Mouse (Mus musculus) liver, adult 2 months (tissue): ENCODE data around the gene Drg1. TPM values are rescaled to one million over a fixed set of nuclear protein-coding genes. Genes with fewer than 3 reads are reported as not detected.

Source experiments
- DNase-seq: peaks from one replicate; pipeline ENCODE4 v3.0.0-alpha.2; 2011; ENCODE audit warnings: low read depth, low spot score; ENCODE audit errors: extremely low read depth
- H3K27ac ChIP-seq: fragments of 200-500 bp; replicated peaks from 2 replicates; pipeline ENCODE4 v1.5.1; 2012; ENCODE audit warnings: low read depth, mild to moderate bottlenecking, control low read depth, inconsistent platforms, low read length; ENCODE audit not compliant: insufficient read depth
- H3K27me3 ChIP-seq: fragments of 200-500 bp; 2 replicates; pipeline ENCODE4 v1.6.1; 2012; ENCODE audit warnings: mild to moderate bottlenecking, moderate library complexity, low read length, inconsistent platforms; ENCODE audit not compliant: control insufficient read depth, insufficient read depth
- H3K36me3 ChIP-seq: fragments of 200-500 bp; 2 replicates; pipeline ENCODE4 v1.6.1; 2012; ENCODE audit warnings: low read length, inconsistent platforms; ENCODE audit not compliant: control insufficient read depth, insufficient read depth
- H3K4me1 ChIP-seq: fragments of 200-500 bp; 2 replicates; pipeline ENCODE4 v1.6.1; 2011; ENCODE audit warnings: low read length; ENCODE audit not compliant: control insufficient read depth, insufficient read depth
- H3K4me3 ChIP-seq: fragments of 200-500 bp; 2 replicates; pipeline ENCODE4 v1.5.1; 2011; ENCODE audit warnings: low read depth, mild to moderate bottlenecking, control low read depth, low read length, moderate library complexity; ENCODE audit not compliant: insufficient read depth
- H3K79me2 ChIP-seq: fragments of 200-500 bp; 2 replicates; pipeline ENCODE4 v1.6.1; 2012; ENCODE audit warnings: inconsistent platforms, mild to moderate bottlenecking, low read length, moderate library complexity; ENCODE audit not compliant: control insufficient read depth, insufficient read depth
- H3K9ac ChIP-seq: fragments of 200-500 bp; 2 replicates; pipeline ENCODE4 v1.6.1; 2012; ENCODE audit warnings: low read depth, mild to moderate bottlenecking, control low read depth, inconsistent platforms, low read length
- CTCF ChIP-seq: fragments of 200-500 bp; IDR thresholded peaks from 2 replicates; pipeline ENCODE4 v1.5.1; 2011; ENCODE audit warnings: low read depth, low read length, control low read depth
- POLR2A ChIP-seq: fragments of 200-500 bp; IDR thresholded peaks from 2 replicates; pipeline ENCODE4 v1.6.1; 2011; ENCODE audit warnings: low read length, control low read depth; ENCODE audit not compliant: insufficient read depth; ENCODE audit errors: extremely low read depth
- WGBS: fragments of 180-500 bp; shearing (Covaris S2); methylation state at CpG from one replicate; pipeline ENCODE4 v1.1.7; 2018; 5-methylcytosine and 5-hydroxymethylcytosine counted together
- polyA plus RNA-seq: library from polyadenylated mRNA; depleted of rRNA; stranded (reverse); fragments of >200 nt; gene quantifications from 2 replicates; pipeline ENCODE4 v1.2.3, GENCODE M21; 2012
- total RNA-seq: library from RNA; depleted of rRNA; stranded (reverse); fragments of >200 nt; gene quantifications from 2 replicates; pipeline ENCODE4 v1.2.3, GENCODE M21; 2014

Drg1 gene
- total and polyA plus RNA-seq, 2 experiments, result 16.8 to 61.9 TPM

DNA sequence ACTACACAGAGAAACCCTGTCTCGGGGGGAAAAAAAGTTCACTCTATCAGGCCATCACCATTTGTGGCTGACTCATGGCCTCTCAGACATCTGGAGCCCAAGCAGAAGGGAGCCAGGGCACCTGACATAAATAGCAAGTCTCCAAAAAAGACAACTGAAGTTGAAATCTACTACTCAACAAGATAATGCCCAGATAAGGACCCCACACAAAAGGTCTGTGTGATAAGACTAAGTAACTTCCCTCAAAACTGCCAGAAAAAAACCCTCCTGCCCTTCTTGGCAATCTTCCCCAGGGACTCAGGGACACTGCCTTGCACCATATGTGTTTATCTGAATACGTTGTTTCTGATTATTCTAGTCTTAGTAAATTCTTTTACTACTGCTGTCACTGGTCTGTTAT, 13.5 kb upstream of the Drg1 start:
- no peak overlapping the region for H3K27ac ChIP-seq
- 79% methylated on average over 2 of the region's 2 CpGs for WGBS
- no peaks in the 10 kb centered on the region for H3K36me3 ChIP-seq
- no peak overlapping the region for H3K4me3 ChIP-seq
- no peak overlapping the region for H3K9ac ChIP-seq
- H3K79me2 ChIP-seq, result no peaks in the 10 kb centered on the region
- no peak for TF ChIP-seq POLR2A
- no peak for TF ChIP-seq CTCF
- no peaks in the 10 kb centered on the region for H3K27me3 ChIP-seq
- DNase-seq, result no peak
- no peaks in the 10 kb centered on the region for H3K4me1 ChIP-seq

DNA sequence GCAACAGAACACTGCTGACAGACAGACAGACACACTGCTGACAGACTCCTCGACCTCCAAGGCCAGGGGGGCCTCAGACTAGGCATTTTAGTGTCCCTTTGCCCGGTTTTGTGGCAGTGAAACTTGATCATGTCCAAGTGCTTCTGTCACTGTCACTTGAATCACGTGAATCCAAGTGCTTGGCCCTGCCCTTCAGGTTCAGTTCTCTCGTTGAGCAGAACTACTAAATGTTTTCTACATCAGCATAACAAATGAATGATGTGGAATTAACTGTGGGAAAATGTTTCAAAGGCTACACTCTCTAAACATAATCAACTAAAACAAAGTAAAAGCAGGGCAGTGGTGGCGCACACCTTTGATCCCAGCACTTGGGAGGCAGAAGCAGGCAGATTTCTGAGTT, 12.1 kb upstream of the Drg1 start:
- H3K79me2 ChIP-seq, result no peaks in the 10 kb centered on the region
- no peaks in the 10 kb centered on the region for H3K4me1 ChIP-seq
- WGBS, result 71% methylated on average over 5 of the region's 5 CpGs
- no peak for DNase-seq
- H3K36me3 ChIP-seq, result no peaks in the 10 kb centered on the region
- no peak overlapping the region for H3K4me3 ChIP-seq
- TF ChIP-seq CTCF (no peak), POLR2A (no peak)
- no peak overlapping the region for H3K9ac ChIP-seq
- H3K27ac ChIP-seq, result no peak overlapping the region
- no peaks in the 10 kb centered on the region for H3K27me3 ChIP-seq

- H3K79me2 ChIP-seq, result peaks cover 16% of the 10 kb centered on the region
- H3K9ac ChIP-seq, result no peak overlapping the region
- no peak for TF ChIP-seq POLR2A
- no peak for TF ChIP-seq CTCF
- WGBS, result 55% methylated on average over 4 of the region's 4 CpGs
- H3K4me3 ChIP-seq, result no peak overlapping the region
- DNase-seq, result no peak
- no peak overlapping the region for H3K27ac ChIP-seq
- no peaks in the 10 kb centered on the region for H3K36me3 ChIP-seq
- peaks cover 8% of the 10 kb centered on the region for H3K4me1 ChIP-seq
- no peaks in the 10 kb centered on the region for H3K27me3 ChIP-seq
These were observed 3.0 kb upstream of the Drg1 start for GRCm38 (mm10) chr11:3269241-3269640.

DNA sequence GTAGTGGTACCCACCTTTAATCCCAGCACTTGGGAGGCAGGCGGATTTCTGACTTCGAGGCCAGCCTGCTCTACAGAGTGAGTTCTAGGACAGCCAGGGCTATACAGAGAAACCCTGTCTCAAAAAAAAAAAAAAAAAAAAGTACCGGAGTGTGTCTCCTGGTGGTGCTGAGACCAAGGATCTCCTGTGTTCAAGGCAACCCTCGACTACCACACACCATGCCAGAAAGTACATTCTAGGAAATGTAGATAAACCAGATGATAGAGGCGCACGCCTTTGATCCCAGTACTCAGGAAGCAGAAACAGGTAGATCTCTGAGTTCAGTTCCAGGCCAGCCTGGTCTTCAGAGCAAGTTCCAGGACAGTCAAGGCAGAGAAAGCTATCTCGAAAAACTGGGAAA, 918 bp upstream of the Drg1 start:
- Histone ChIP-seq H3K4me3 (peak overlapping the region; percentile 98; the same call in 1 of the 2 replicates), H3K27me3 (no peaks in the 10 kb centered on the region), H3K79me2 (peaks cover 16% of the 10 kb centered on the region), H3K36me3 (peaks cover 9% of the 10 kb centered on the region), H3K9ac (peak overlapping the region; percentile 2; the same call in 1 of the 2 replicates), H3K27ac (no peak overlapping the region), H3K4me1 (peaks cover 8% of the 10 kb centered on the region)
- 35% methylated on average over 7 of the region's 7 CpGs for WGBS
- DNase-seq, result peak; percentile 42
- TF ChIP-seq CTCF, result no peak
- no peak for TF ChIP-seq POLR2A

DNA sequence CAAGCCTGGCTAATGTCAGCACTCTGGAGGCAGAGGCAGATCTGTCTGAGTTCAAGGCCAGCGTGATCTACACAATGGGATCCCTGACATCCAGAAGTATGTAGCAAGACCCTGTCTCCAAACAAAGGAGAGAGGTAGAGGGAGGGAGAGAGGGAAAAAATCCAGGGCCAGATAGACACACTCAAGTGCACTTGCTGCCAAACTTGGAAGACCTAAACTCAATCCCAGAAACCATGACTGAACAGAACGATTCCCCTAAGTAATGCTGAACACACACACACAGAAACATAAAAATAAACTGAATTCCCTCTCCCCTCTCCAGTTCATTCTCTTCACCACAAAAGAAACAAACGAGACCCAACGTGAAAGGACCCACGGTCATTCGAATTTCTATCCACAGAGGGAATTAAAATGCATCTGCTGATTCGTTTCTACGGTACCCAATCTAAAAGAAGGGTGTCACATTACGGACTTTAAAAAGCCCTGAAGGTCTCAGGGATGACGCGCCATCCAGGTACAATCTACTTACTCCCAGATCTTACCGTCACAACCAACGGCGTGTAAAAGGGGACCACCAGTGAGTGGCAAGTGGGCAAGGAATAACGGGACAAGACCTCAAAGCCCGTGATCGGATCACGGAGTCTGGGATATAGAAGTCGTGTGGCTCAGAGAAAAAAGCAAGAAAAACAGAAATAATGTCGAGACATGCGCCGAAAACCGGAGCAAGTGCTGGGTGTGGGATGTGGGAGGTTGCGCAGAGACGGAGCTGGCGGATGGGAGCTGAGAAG, 730 bp downstream of the Drg1 start:
- peak overlapping the region; percentile 60 for H3K27ac ChIP-seq
- H3K9ac ChIP-seq, result peak overlapping the region; percentile 97
- DNase-seq, result peak; percentile 34
- TF ChIP-seq CTCF, result no peak
- TF ChIP-seq POLR2A, result no peak
- WGBS, result 1% methylated on average over 26 of the region's 26 CpGs
- H3K4me1 ChIP-seq, result peaks cover 8% of the 10 kb centered on the region
- peaks cover 16% of the 10 kb centered on the region for H3K79me2 ChIP-seq
- peaks cover 22% of the 10 kb centered on the region for H3K36me3 ChIP-seq
- H3K27me3 ChIP-seq, result no peaks in the 10 kb centered on the region
- peak overlapping the region; percentile 98 for H3K4me3 ChIP-seq

- H3K4me3 ChIP-seq, result no peak overlapping the region
- 92% methylated on average over 1 of the region's 1 CpGs for WGBS
- no peak overlapping the region for H3K27ac ChIP-seq
- H3K4me1 ChIP-seq, result no peaks in the 10 kb centered on the region
- no peak for TF ChIP-seq CTCF
- no peak for TF ChIP-seq POLR2A
- no peak overlapping the region for H3K9ac ChIP-seq
- H3K79me2 ChIP-seq, result no peaks in the 10 kb centered on the region; the same call in 1 of the 2 replicates
- no peak for DNase-seq
- no peaks in the 10 kb centered on the region for H3K27me3 ChIP-seq
- H3K36me3 ChIP-seq, result peaks cover 53% of the 10 kb centered on the region
These were observed 6.7 kb downstream of the Drg1 start for GRCm38 (mm10) chr11:3259537-3259936.
